Mouse (Mus musculus): ENCODE measurements around the gene Gpr39. TPM values are rescaled to one million over a fixed set of nuclear protein-coding genes. Genes with fewer than 3 reads are reported as not detected.
A peak's percentile ranks its signal among the peaks of the same experiment; 100 is the strongest.

Gpr39 gene
- polyA plus RNA-seq, 1 experiment, result 0.11 TPM

- H3K27ac ChIP-seq (ENCODE audit: insufficient read depth, low read length), result no peak overlapping the region
- H3K4me1 ChIP-seq (ENCODE audit: control insufficient read depth, insufficient read depth, low read length), result no peaks in the 10 kb centered on the region
- no peak for DNase-seq
- TF ChIP-seq POLR2A (IDR thresholded peaks at IDR 0.05; ENCODE audit: borderline replicate concordance, insufficient read depth, low read length), result no peak
- no peak for TF ChIP-seq CTCF (IDR thresholded peaks at IDR 0.05; ENCODE audit: borderline replicate concordance, insufficient read depth, low read depth, low read length)
- WGBS, result 60% methylated on average over 9 of the region's 9 CpGs
- no peak overlapping the region for H3K4me3 ChIP-seq (replicated peaks; ENCODE audit: insufficient read depth, low read depth, low read length)
- H3K27me3 ChIP-seq (ENCODE audit: control insufficient read depth, insufficient read depth, low read length), result no peaks in the 10 kb centered on the region; the same call in 1 of the 2 replicates
Observed at GRCm38 (mm10) chr1:125893158-125893557, 216.4 kb downstream of the Gpr39 start.

- H3K4me3 ChIP-seq (replicated peaks; ENCODE audit: insufficient read depth, low read depth, low read length), result no peak overlapping the region
Observed at GRCm38 (mm10) chr1:125910211-125910870, 233.5 kb downstream of the Gpr39 start.

GRCm38 (mm10) chr1:125910871-125911265, 234.1 kb downstream of the Gpr39 start:
- Histone ChIP-seq H3K27ac (ENCODE audit: insufficient read depth, low read length) (no peak overlapping the region), H3K27me3 (ENCODE audit: control insufficient read depth, insufficient read depth, low read length) (no peaks in the 10 kb centered on the region; the same call in 1 of the 2 replicates), H3K4me3 (replicated peaks; ENCODE audit: insufficient read depth, low read depth, low read length) (no peak overlapping the region), H3K4me1 (ENCODE audit: control insufficient read depth, insufficient read depth, low read length) (no peaks in the 10 kb centered on the region)
- no peak for TF ChIP-seq POLR2A (IDR thresholded peaks at IDR 0.05; ENCODE audit: borderline replicate concordance, insufficient read depth, low read length)
- under 1% methylated on average over 9 of the region's 9 CpGs for WGBS
- DNase-seq, result no peak

More at GRCm38 (mm10) chr1:125910211-125910870, 233.5 kb downstream of the Gpr39 start:
- Histone ChIP-seq H3K27me3 (ENCODE audit: control insufficient read depth, insufficient read depth, low read length) (no peaks in the 10 kb centered on the region; the same call in 1 of the 2 replicates), H3K27ac (ENCODE audit: insufficient read depth, low read length) (no peak overlapping the region), H3K4me1 (ENCODE audit: control insufficient read depth, insufficient read depth, low read length) (no peaks in the 10 kb centered on the region)
- DNase-seq, result no peak
- WGBS, result 7% methylated on average over 14 of the region's 14 CpGs
- TF ChIP-seq POLR2A (IDR thresholded peaks at IDR 0.05; ENCODE audit: borderline replicate concordance, insufficient read depth, low read length), result no peak
- TF ChIP-seq CTCF (IDR thresholded peaks at IDR 0.05; ENCODE audit: borderline replicate concordance, insufficient read depth, low read depth, low read length), result no peak

- H3K4me1 ChIP-seq (ENCODE audit: control insufficient read depth, insufficient read depth, low read length), result no peaks in the 10 kb centered on the region
- peak; percentile 13 to 17 for DNase-seq
- no peak overlapping the region for H3K27ac ChIP-seq (ENCODE audit: insufficient read depth, low read length)
- TF ChIP-seq POLR2A (IDR thresholded peaks at IDR 0.05; ENCODE audit: borderline replicate concordance, insufficient read depth, low read length) (no peak), CTCF (IDR thresholded peaks at IDR 0.05; ENCODE audit: borderline replicate concordance, insufficient read depth, low read depth, low read length) (no peak)
- H3K27me3 ChIP-seq (ENCODE audit: control insufficient read depth, insufficient read depth, low read length), result no peaks in the 10 kb centered on the region; the same call in 1 of the 2 replicates
- under 1% methylated on average over 35 of the region's 35 CpGs for WGBS
- peak overlapping the region; percentile 24 for H3K4me3 ChIP-seq (replicated peaks; ENCODE audit: insufficient read depth, low read depth, low read length)
Observed at GRCm38 (mm10) chr1:125911337-125911900, 234.6 kb downstream of the Gpr39 start.

GRCm38 (mm10) chr1:125911901-125912445, 235.2 kb downstream of the Gpr39 start:
- WGBS, result 0% methylated on average over 43 of the region's 43 CpGs
- peak overlapping the region; percentile 24 for H3K4me3 ChIP-seq (replicated peaks; ENCODE audit: insufficient read depth, low read depth, low read length)
- peak in 1 of 2 experiments; percentile 13 for DNase-seq
- no peak overlapping the region for H3K27ac ChIP-seq (ENCODE audit: insufficient read depth, low read length)
- TF ChIP-seq CTCF (IDR thresholded peaks at IDR 0.05; ENCODE audit: borderline replicate concordance, insufficient read depth, low read depth, low read length) (no peak), POLR2A (IDR thresholded peaks at IDR 0.05; ENCODE audit: borderline replicate concordance, insufficient read depth, low read length) (no peak)
- H3K4me1 ChIP-seq (ENCODE audit: control insufficient read depth, insufficient read depth, low read length), result no peaks in the 10 kb centered on the region
- H3K27me3 ChIP-seq (ENCODE audit: control insufficient read depth, insufficient read depth, low read length), result no peaks in the 10 kb centered on the region; the same call in 1 of the 2 replicates

GRCm38 (mm10) chr1:125912601-125913600, 236.1 kb downstream of the Gpr39 start, which contains the start of gene Lypd1:
Gene Lypd1 (minus strand): TSS chr1:125913101.
- Histone ChIP-seq H3K4me3 (replicated peaks; ENCODE audit: insufficient read depth, low read depth, low read length) (peak within 1 kb of the TSS; percentile 11), H3K4me1 (ENCODE audit: control insufficient read depth, insufficient read depth, low read length) (no peaks in the 10 kb centered on the region), H3K27me3 (ENCODE audit: control insufficient read depth, insufficient read depth, low read length) (no peaks in the 10 kb centered on the region; the same call in 1 of the 2 replicates), H3K27ac (ENCODE audit: insufficient read depth, low read length) (no peak within 1 kb of the TSS)
- DNase-seq, result peak in 1 of 2 experiments; percentile 10
- WGBS, result 11% methylated on average over 30 of the region's 30 CpGs
- TF ChIP-seq CTCF (IDR thresholded peaks at IDR 0.05; ENCODE audit: borderline replicate concordance, insufficient read depth, low read depth, low read length), result no peak
- TF ChIP-seq POLR2A (IDR thresholded peaks at IDR 0.05; ENCODE audit: borderline replicate concordance, insufficient read depth, low read length), result no peak

GRCm38 (mm10) chr1:125920696-125921095, 243.9 kb downstream of the Gpr39 start:
- no peak for TF ChIP-seq CTCF (IDR thresholded peaks at IDR 0.05; ENCODE audit: borderline replicate concordance, insufficient read depth, low read depth, low read length)
- TF ChIP-seq POLR2A (IDR thresholded peaks at IDR 0.05; ENCODE audit: borderline replicate concordance, insufficient read depth, low read length), result no peak
- H3K4me1 ChIP-seq (ENCODE audit: control insufficient read depth, insufficient read depth, low read length), result no peaks in the 10 kb centered on the region
- no peak overlapping the region for H3K4me3 ChIP-seq (replicated peaks; ENCODE audit: insufficient read depth, low read depth, low read length)
- DNase-seq, result no peak
- H3K27me3 ChIP-seq (ENCODE audit: control insufficient read depth, insufficient read depth, low read length), result no peaks in the 10 kb centered on the region; the same call in 1 of the 2 replicates
- no peak overlapping the region for H3K27ac ChIP-seq (ENCODE audit: insufficient read depth, low read length)
- 92% methylated on average over 3 of the region's 3 CpGs for WGBS
